Mouse (Mus musculus) left cerebral cortex, postnatal 14 days (tissue): ENCODE results near the gene Klhl3. TPM values are rescaled to one million over a fixed set of nuclear protein-coding genes. Genes with fewer than 3 reads are reported as not detected.
A peak's percentile ranks its signal among the peaks of the same experiment; 100 is the strongest.

ENCODE experiments used
- DNase-seq, 2 experiments: peaks; one replicate each; pipeline ENCODE4 v3.0.0; 2021 to 2022; ENCODE audit warnings: low spot score in 2 of 2, mixed read lengths in 1 of 2
- intact Hi-C: fragments of 180-260 bp; cut with DNase I; formaldehyde crosslinking; loops from one replicate; pipeline ENCODE4 v1.15.1; 2025
- total RNA-seq, 2 experiments: library from RNA; stranded (reverse); gene quantifications; 2 replicates each; pipeline ENCODE4 v1.2.3; 2021

The Klhl3 gene
- total RNA-seq, 2 experiments from 2014 or later: 28.0 to 30.2 TPM

DNA sequence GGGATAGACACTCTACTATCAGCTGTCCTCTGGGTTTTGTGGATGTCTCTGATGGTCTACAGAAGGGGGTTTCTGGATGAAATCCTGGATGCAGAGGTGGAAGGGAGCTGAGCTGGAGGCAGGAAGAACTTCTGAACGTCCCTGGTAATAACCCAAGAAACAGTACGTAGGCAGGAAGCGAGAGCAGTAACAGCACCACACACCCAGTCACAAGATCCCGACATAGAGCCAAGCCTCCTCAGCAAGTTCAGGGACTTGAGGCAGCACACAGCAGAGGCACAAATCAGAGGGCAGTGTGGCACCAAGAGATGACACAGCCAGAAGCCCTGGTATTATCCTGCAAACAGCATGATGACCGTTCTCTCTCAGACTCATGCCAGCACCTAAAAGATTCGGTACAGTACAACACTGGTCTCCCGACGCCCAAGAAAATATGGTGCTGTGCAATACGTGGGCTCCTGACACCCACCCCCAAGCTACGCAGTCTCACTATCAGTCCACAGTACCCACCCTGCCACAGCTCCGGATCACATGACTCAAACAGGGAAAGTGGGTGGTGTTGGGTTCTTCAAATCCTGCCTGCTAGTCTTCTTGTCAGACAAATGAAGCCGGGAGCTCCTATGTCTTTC lies 40.0 kb downstream of the Klhl3 start:
- intact Hi-C loops: loop anchor here (5.0 kb wide), 2 partner anchors 36 to 39 kb away; partner anchors contain the start of gene Klhl3
- DNase-seq: peak; percentile 50 to 64

- intact Hi-C loops: loop anchor here (5.0 kb wide), 2 partner anchors 34 to 41 kb away; partner anchors contain the start of gene Klhl3
- no peak for DNase-seq
These were observed 42.2 kb downstream of the Klhl3 start for GRCm38 (mm10) chr13:58071209-58071608.

DNA sequence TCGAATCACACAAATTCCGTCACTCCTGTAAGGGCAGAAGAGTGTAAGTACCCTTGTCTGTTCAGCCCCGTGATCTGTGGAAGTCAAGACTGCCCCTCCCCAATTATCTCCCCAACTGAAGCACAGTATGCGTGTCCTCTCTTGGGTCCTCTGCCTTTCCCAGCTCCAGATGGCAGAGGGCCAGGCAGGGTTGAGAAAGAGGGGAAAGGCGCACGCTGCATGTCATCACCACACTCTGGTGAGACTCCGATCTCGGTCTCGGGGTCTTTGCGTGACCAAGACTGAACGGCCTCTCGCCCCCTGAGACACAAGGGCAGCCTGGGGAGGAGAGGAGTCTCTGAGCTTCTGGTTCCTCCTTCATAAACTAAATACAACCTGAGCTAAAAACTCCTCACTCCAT lies 42.9 kb downstream of the Klhl3 start:
- intact Hi-C loops: loop anchor here (5.0 kb wide), 2 partner anchors 33 to 42 kb away; partner anchors contain the start of gene Klhl3
- DNase-seq: no peak

- DNase-seq: peak; percentile 55 to 67
- intact Hi-C loops: no loop called here
These were observed 44.8 kb downstream of the Klhl3 start for GRCm38 (mm10) chr13:58068421-58069209.

- intact Hi-C loops: no loop called here
- peak in 1 of 2 experiments; percentile 60 for DNase-seq
These were observed 45.8 kb downstream of the Klhl3 start for GRCm38 (mm10) chr13:58067540-58068103.

DNA sequence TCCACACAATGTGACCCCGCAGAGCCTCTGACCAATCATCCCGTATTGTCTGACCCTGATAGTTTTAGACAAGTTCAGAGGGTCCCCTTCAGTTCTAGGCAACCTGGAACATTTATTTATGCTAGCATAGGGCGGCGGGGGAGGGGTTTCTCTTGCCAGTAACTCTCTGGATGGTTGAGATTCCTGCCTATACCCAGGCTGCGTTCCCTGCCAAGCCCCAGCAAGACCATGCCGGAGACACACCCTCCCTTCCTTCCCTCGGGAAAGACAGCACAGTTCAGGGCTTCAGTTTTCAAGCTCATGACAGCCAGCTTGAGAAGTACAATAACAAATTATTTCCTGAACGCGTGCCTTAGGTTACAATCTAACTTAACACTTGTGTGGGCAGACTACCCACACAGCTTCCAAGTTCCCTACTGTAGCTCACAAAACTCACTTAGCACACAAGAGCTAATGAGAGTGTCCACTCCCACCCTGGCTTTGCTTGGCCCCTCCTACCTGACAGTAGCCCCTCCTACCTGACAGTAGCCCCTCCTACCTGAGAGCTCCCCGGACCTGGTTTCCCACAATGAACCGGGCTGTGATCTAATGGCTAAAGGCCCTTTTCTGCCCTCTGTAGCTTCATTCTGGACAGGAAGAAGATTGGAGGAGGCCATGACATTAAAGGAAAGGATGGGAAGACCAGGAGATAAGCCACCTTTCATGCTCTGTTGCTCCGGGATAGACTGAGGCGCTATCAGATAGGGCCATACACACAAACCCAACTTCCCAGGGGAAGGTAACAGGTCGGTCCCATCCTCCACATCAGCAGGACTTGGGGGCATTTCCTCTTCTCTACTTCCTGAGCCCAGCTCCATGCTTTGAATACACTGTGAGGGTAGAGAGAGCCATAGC lies 46.6 kb downstream of the Klhl3 start:
- intact Hi-C loops: no loop called here
- no peak for DNase-seq

- intact Hi-C loops: no loop called here
- no peak for DNase-seq
These were observed 47.3 kb downstream of the Klhl3 start for GRCm38 (mm10) chr13:58066081-58066495.

GRCm38 (mm10) chr13:58065316-58065715 lies 48.1 kb downstream of the Klhl3 start:
- no peak for DNase-seq
- intact Hi-C loops: no loop called here

DNA sequence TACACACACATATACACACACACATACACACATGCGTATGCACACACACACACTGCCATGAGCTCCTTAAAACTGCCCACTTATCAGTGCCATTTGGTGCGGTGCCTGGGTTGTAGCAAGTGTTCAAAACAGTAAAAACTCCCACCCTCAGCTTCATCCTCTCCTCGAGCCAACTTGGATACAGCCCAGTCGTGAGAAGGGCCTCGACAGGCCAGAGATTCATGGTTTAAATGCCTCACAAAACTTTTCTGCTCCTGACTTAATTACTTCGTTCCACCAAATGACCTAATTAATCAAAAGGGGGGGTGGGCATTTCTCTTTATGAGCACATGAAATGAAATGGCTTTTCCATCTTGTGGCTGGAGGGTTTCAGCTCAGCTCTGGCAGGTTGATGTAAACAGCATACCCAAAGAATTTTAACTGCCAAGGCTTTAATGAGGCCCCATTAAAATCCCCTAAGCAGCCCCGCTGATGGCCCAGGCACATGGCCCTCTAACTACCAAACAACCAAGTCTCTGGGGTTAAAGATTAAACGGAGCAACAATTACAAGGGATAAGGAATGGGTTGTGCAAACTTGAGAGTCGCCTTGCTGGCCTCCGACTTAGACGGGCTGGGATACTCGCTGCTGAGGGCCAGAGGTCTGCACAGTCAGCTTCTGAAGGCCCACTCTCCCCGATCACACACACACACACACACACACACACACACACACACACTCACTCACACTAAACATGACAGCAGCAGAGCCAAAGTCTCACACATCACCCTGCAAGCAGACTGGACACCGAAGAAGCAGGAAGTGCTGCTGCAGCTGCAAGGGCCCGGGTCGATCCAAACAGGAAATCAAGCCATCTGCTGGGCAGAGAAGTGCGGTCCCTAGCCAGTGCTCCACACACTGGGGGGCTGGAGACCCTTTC lies 55.2 kb downstream of the Klhl3 start:
- DNase-seq: peak; percentile 29 to 57
- intact Hi-C loops: no loop called here

GRCm38 (mm10) chr13:58056618-58057017 lies 56.8 kb downstream of the Klhl3 start:
- intact Hi-C loops: no loop called here

GRCm38 (mm10) chr13:58053628-58054027 lies 59.8 kb downstream of the Klhl3 start:
- intact Hi-C loops: no loop called here
- no peak for DNase-seq

More at GRCm38 (mm10) chr13:58056618-58057017, 56.8 kb downstream of the Klhl3 start:
- DNase-seq: no peak

- no peak for DNase-seq
- intact Hi-C loops: no loop called here
These were observed 61.7 kb downstream of the Klhl3 start for GRCm38 (mm10) chr13:58051654-58052053.

- intact Hi-C loops: no loop called here
These were observed 62.1 kb downstream of the Klhl3 start for GRCm38 (mm10) chr13:58051251-58051650.

GRCm38 (mm10) chr13:58049121-58049520 lies 64.3 kb downstream of the Klhl3 start:
- no peak for DNase-seq
- intact Hi-C loops: no loop called here

More at GRCm38 (mm10) chr13:58051251-58051650, 62.1 kb downstream of the Klhl3 start:
- no peak for DNase-seq

- intact Hi-C loops: no loop called here
- no peak for DNase-seq
These were observed 65.3 kb downstream of the Klhl3 start for GRCm38 (mm10) chr13:58048076-58048475.

GRCm38 (mm10) chr13:58046178-58046577 lies 67.2 kb downstream of the Klhl3 start:
- intact Hi-C loops: no loop called here
- DNase-seq: no peak

DNA sequence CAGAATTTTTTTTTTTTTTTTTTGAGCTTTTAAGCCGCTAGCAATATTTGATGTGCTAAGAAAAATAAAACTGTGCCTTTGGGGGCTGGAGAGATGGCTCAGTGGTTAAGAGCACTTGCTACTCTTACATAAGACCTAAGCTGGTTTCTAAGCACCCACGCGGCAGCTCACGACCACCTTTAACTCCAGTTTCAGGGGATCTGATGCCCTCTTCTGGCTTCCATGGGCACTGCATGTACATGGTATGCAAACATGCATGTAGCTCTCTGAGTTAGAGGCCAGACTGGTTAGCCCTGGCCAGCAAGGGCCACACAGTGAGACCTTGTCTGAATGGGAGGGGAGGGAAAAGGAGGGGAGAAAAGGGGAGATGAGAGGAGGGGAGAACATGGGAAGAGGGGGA lies 68.1 kb downstream of the Klhl3 start:
- intact Hi-C loops: no loop called here
- peak; percentile 30 to 39 for DNase-seq

DNA sequence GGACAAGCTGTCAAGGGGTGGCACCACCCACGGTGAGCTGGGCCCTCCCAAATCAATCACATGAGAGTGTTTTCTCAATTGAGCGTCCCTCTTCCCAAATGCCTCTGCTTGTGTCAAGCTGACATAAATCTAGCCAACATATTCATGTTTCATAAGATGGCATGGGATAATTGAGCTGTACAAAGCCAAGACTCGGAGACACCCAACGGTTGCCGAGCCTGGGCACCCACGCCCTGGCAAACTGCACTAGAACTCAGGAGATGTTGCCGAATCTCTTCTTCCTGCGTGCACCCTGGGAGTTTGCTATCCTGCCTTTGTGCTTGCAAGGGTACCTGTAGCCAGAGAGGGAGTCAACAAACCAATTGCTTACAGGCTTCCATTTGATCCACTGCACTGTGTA lies 70.1 kb downstream of the Klhl3 start:
- intact Hi-C loops: no loop called here
- no peak for DNase-seq
